Mouse (Mus musculus) stomach, embryonic 14.5 days (tissue): ENCODE data around the gene Fars2. TPM values are rescaled to one million over a fixed set of nuclear protein-coding genes. Genes with fewer than 3 reads are reported as not detected.

Source experiments
- ATAC-seq: fragments of 200-750 bp; cut with Nextera tagmentation; 2 replicates; pipeline ENCODE4 v1.8.0; 2017; ENCODE audit warnings: low read depth, moderate TSS enrichment; ENCODE audit not compliant: insufficient number of reproducible peaks, insufficient read depth, low FRiP score
- H3K27ac ChIP-seq: fragments of 300-500 bp; sonication (generic); 2 replicates; pipeline ENCODE4 v1.5.1; 2014; ENCODE audit warnings: mild to moderate bottlenecking, low read length, moderate library complexity, mixed read lengths
- H3K27me3 ChIP-seq: fragments of 300-500 bp; sonication (generic); 2 replicates; pipeline ENCODE4 v1.6.1; 2014; ENCODE audit warnings: low read length, control low read depth, mixed read lengths; ENCODE audit not compliant: control insufficient read depth, insufficient read depth
- H3K36me3 ChIP-seq: fragments of 300-500 bp; sonication (generic); 2 replicates; pipeline ENCODE4 v1.6.1; 2014; ENCODE audit warnings: mild to moderate bottlenecking, control low read depth, low read length, moderate library complexity, mixed read lengths; ENCODE audit not compliant: control insufficient read depth, insufficient read depth
- H3K4me1 ChIP-seq: fragments of 300-500 bp; sonication (generic); 2 replicates; pipeline ENCODE4 v1.6.1; 2014; ENCODE audit warnings: low read length, control low read depth, mixed read lengths; ENCODE audit not compliant: control insufficient read depth, insufficient read depth
- H3K4me2 ChIP-seq: fragments of 300-500 bp; sonication (generic); replicated peaks from 2 replicates; pipeline ENCODE4 v1.6.1; 2014; ENCODE audit warnings: low read depth, low read length, control low read depth
- H3K4me3 ChIP-seq: fragments of 300-500 bp; sonication (generic); 2 replicates; pipeline ENCODE4 v1.5.1; 2014; ENCODE audit warnings: low read depth, low read length, control low read depth
- H3K9ac ChIP-seq: fragments of 300-500 bp; sonication (generic); replicated peaks from 2 replicates; pipeline ENCODE4 v1.6.1; 2014; ENCODE audit warnings: low read depth, mild to moderate bottlenecking, control low read depth, low read length, moderate library complexity, mixed read lengths
- H3K9me3 ChIP-seq: fragments of 300-500 bp; sonication (generic); 2 replicates; pipeline ENCODE4 v1.6.1; 2016; ENCODE audit warnings: low read depth, low read length, control low read depth; ENCODE audit not compliant: control insufficient read depth
- WGBS: fragments of 180-500 bp; shearing (Covaris S2); extraction: QIAGEN DNeasy Blood & Tissue Kit; methylation state at CpG from one replicate; pipeline ENCODE4 v1.1.7; 2014; 5-methylcytosine and 5-hydroxymethylcytosine counted together
- polyA plus RNA-seq: library from polyadenylated mRNA; unstranded; fragments of >200 nt; fragmentation: Nextera tagmentation; extraction: Ambion mirVana; gene quantifications from 2 replicates; pipeline ENCODE4 v1.2.1, GENCODE M21; 2014

The Fars2 gene
- polyA plus RNA-seq, 1 experiment from 2014 or later = 40.0 TPM

DNA sequence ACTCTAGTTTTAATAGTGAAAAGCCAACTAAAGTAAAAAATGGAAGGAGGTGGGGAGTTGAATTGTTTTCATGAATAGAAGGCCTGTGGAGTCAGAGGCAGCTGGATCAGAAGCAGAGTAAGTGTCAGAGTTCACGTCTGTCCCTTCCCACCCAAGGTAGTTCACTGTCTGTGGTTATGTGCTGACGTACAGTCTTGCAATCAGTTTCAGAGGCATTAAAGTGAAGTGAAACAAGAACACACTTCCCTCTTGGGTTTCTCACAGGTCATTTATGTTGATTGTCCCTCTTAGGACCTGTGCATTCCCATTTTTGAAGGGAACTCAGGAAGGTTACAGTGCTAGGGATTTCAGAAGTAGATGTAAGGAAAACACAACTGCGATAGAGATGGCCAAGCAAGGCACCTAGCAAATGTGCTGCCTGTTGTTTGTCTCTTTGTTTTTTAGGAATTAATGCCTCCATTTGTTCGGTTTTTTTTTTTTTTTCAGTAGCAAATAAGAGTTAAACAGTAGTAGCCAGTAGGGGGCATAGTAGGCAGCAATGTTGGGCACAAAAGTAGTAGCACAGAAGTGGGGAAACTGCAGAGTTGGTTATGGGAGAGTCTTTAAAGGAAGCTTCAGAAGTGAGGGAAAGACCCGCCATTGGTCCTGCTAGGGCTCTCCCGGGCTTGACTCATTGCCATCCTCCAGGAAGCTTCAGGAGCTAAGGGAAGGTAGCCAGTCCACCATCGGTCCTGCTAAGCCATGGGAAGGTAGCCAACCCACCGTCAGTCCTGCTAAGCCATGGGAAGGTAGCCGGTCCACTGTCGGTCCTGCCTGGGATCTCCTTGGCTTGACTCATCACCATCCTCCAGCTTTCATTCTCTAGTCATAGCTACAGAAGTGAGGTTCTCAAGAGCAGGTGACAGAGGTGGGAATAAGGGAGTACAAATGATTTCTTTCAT, 197.9 kb downstream of the Fars2 start:
- Histone ChIP-seq H3K4me1 (no peaks in the 10 kb centered on the region), H3K36me3 (no peaks in the 10 kb centered on the region), H3K9ac (no peak overlapping the region), H3K27me3 (no peaks in the 10 kb centered on the region), H3K27ac (no peak overlapping the region), H3K4me2 (no peak overlapping the region), H3K4me3 (no peak overlapping the region), H3K9me3 (no peaks in the 10 kb centered on the region)
- no peak for ATAC-seq
- WGBS = 84% methylated on average over 10 of the region's 10 CpGs

- Histone ChIP-seq H3K9ac (no peak overlapping the region), H3K4me1 (no peaks in the 10 kb centered on the region), H3K36me3 (no peaks in the 10 kb centered on the region), H3K27ac (no peak overlapping the region), H3K9me3 (no peaks in the 10 kb centered on the region), H3K27me3 (no peaks in the 10 kb centered on the region), H3K4me2 (no peak overlapping the region), H3K4me3 (no peak overlapping the region)
- WGBS = 84% methylated on average over 3 of the region's 3 CpGs
- no peak for ATAC-seq
Measured at GRCm38 (mm10) chr13:36317824-36318223, 200.6 kb downstream of the Fars2 start.

- Histone ChIP-seq H3K9ac (no peak overlapping the region), H3K9me3 (no peaks in the 10 kb centered on the region), H3K27ac (no peak overlapping the region), H3K27me3 (no peaks in the 10 kb centered on the region), H3K4me2 (no peak overlapping the region), H3K4me1 (no peaks in the 10 kb centered on the region), H3K36me3 (no peaks in the 10 kb centered on the region), H3K4me3 (no peak overlapping the region)
- 85% methylated on average over 2 of the region's 2 CpGs for WGBS
- ATAC-seq = no peak
Measured at GRCm38 (mm10) chr13:36324624-36325023, 207.4 kb downstream of the Fars2 start.

DNA sequence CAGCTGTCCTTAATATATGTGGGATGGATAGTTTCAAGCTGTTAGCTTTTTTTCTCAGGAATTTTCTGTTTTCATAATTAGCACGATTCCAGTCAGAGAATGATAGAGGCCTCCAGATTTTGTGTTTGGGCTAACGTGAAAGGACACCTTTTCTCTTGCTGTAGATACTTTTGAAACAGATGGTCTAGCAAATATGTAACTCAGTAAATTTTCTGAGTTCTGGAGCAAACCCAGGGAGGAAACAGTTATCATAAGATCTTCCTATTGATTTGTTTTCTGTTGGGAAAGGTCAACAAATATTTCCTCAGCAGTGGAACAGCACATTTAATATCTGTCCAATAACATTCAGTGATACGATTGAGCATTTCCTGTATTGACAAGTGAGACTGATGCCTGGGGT, 209.3 kb downstream of the Fars2 start:
- H3K36me3 ChIP-seq = no peaks in the 10 kb centered on the region
- no peaks in the 10 kb centered on the region for H3K9me3 ChIP-seq
- WGBS = 61% methylated on average over 3 of the region's 3 CpGs
- ATAC-seq = no peak
- no peak overlapping the region for H3K4me3 ChIP-seq
- H3K9ac ChIP-seq = no peak overlapping the region
- no peaks in the 10 kb centered on the region for H3K27me3 ChIP-seq
- H3K27ac ChIP-seq = no peak overlapping the region
- no peak overlapping the region for H3K4me2 ChIP-seq
- no peaks in the 10 kb centered on the region for H3K4me1 ChIP-seq

DNA sequence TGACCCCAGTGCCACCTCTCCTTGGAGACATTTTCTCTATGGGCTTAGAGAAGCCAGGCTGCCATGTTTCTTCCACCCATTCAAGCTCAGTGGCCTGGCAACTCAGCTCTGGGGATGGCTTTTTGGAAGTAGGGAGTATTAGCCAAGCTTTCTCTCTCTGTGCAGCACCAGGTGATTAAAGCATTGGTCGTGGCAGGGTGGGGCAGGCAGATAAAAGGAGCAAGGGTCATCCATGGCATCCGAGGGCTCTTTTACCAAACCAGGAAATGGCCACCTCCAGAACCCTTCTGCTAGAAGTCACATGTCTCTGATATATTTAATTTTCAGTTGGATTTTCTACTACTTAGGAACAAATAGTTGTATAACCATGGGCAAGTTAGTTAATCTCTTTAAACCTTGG, 212.7 kb downstream of the Fars2 start:
- no peak overlapping the region for H3K27ac ChIP-seq
- 57% methylated on average over 2 of the region's 2 CpGs for whole genome bisulfite sequencing
- H3K9ac ChIP-seq = no peak overlapping the region
- H3K4me3 ChIP-seq = no peak overlapping the region
- no peaks in the 10 kb centered on the region for H3K4me1 ChIP-seq
- H3K4me2 ChIP-seq = no peak overlapping the region
- H3K27me3 ChIP-seq = no peaks in the 10 kb centered on the region
- no peaks in the 10 kb centered on the region for H3K9me3 ChIP-seq
- no peak for ATAC-seq
- no peaks in the 10 kb centered on the region for H3K36me3 ChIP-seq

- Histone ChIP-seq H3K27ac (no peak overlapping the region), H3K9ac (no peak overlapping the region), H3K27me3 (no peaks in the 10 kb centered on the region), H3K4me2 (no peak overlapping the region), H3K9me3 (no peaks in the 10 kb centered on the region), H3K36me3 (no peaks in the 10 kb centered on the region), H3K4me3 (no peak overlapping the region), H3K4me1 (no peaks in the 10 kb centered on the region)
- WGBS = 79% methylated on average over 3 of the region's 3 CpGs
- no peak for ATAC-seq
Measured at GRCm38 (mm10) chr13:36330542-36330941, 213.3 kb downstream of the Fars2 start.

GRCm38 (mm10) chr13:36334748-36335147, 217.5 kb downstream of the Fars2 start:
- Histone ChIP-seq H3K4me1 (no peaks in the 10 kb centered on the region), H3K4me2 (no peak overlapping the region), H3K36me3 (no peaks in the 10 kb centered on the region), H3K9me3 (no peaks in the 10 kb centered on the region), H3K27me3 (no peaks in the 10 kb centered on the region), H3K4me3 (no peak overlapping the region), H3K27ac (no peak overlapping the region), H3K9ac (no peak overlapping the region)
- ATAC-seq = no peak
- WGBS = 59% methylated on average over 5 of the region's 5 CpGs

DNA sequence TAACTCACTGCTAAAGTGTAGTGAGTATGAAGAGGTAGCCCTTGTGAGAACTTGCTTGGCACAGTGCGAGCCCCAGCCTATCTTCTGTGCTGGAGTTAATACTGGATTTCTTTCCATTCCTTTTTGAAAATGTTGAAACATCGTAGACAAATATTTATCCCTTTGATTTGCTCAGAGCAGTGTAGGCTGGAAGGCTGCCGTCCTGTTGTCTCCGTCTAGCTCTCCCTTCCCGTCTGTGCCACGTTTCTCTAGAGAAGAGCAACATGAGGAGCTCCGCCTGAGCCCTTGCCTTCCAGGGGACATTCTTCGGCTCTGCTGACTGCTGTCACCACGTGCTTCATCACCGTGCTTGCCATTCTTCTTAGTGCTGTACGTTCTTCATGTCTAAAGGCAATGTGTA, 234.3 kb downstream of the Fars2 start:
- H3K27ac ChIP-seq = no peak overlapping the region
- ATAC-seq = no peak
- H3K36me3 ChIP-seq = no peaks in the 10 kb centered on the region
- H3K27me3 ChIP-seq = no peaks in the 10 kb centered on the region
- no peaks in the 10 kb centered on the region for H3K4me1 ChIP-seq
- 43% methylated on average over 11 of the region's 11 CpGs for whole genome bisulfite sequencing
- no peak overlapping the region for H3K4me2 ChIP-seq
- H3K4me3 ChIP-seq = no peak overlapping the region
- no peak overlapping the region for H3K9ac ChIP-seq
- H3K9me3 ChIP-seq = no peaks in the 10 kb centered on the region

GRCm38 (mm10) chr13:36357469-36357868, 240.3 kb downstream of the Fars2 start:
- Histone ChIP-seq H3K4me1 (no peaks in the 10 kb centered on the region), H3K4me3 (no peak overlapping the region), H3K27me3 (no peaks in the 10 kb centered on the region), H3K9me3 (no peaks in the 10 kb centered on the region), H3K27ac (no peak overlapping the region), H3K4me2 (no peak overlapping the region), H3K36me3 (no peaks in the 10 kb centered on the region), H3K9ac (no peak overlapping the region)
- no peak for ATAC-seq
- WGBS = 68% methylated on average over 4 of the region's 4 CpGs
